Mouse (Mus musculus): ENCODE measurements at regions not wholly inside any gene's neighbourhood (a gene's known extent, or its start where the extent isn't known, plus 50 kb on each side); places are given as distances from the start of the nearest gene placed in this dataset.

- 85% methylated on average over 1 of the region's 1 CpGs for WGBS
- Histone ChIP-seq H3K27ac (replicated peaks) (no peak overlapping the region), H3K36me3 (no peaks in the 10 kb centered on the region), H3K4me3 (no peak overlapping the region), H3K9ac (replicated peaks) (no peak overlapping the region), H3K9me3 (no peaks in the 10 kb centered on the region), H3K4me1 (no peaks in the 10 kb centered on the region), H3K27me3 (no peaks in the 10 kb centered on the region), H3K4me2 (replicated peaks) (no peak overlapping the region)
- ATAC-seq (replicated peaks) = no peak
Measured at GRCm38 (mm10) chr9:23151953-23152490, 70.9 kb upstream of the Bmper start.

DNA sequence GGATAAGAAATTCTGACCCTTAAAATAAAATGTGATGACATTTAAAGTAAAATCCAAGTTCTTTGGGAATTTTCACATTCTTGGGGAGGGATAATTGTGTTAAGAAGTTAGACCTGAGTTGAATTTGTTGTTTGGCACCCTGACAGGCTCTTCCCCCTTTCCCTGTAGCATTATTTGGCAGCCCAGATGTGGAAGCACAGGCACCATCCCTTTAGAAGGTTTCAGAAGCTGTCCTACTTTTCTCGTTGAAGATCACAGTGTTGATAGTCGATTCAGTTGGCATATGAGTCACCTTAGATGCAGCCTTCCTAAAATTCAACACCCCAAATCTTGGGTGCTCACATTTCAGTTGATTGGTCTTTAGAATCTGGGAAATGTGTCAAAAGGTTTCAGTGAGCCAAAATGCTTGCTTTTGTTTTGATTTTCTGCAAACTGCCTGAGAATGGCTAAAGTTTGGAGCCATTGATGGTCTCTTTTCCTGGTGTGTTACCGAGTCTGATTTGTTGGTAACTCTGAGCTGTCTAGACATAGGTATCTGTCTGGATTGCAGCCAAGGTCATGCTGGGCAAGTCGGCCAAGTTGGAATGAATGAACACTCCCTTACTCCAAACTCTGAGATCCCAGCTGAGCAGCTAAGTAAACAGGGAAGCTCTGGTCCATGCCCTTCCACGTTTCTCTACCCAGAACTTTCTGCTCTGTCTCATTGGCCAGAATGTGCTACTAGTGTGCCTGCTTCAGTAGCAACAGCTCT lies 65.9 kb upstream of the Bmper start:
- Histone ChIP-seq H3K9me3 (no peaks in the 10 kb centered on the region), H3K4me1 (peaks cover 5% of the 10 kb centered on the region; the same call in 1 of the 2 replicates), H3K27ac (replicated peaks) (no peak overlapping the region), H3K4me2 (replicated peaks) (no peak overlapping the region), H3K27me3 (no peaks in the 10 kb centered on the region), H3K4me3 (no peak overlapping the region), H3K9ac (replicated peaks) (no peak overlapping the region), H3K36me3 (no peaks in the 10 kb centered on the region)
- 55% methylated on average over 5 of the region's 5 CpGs for WGBS
- ATAC-seq (replicated peaks) = no peak

DNA sequence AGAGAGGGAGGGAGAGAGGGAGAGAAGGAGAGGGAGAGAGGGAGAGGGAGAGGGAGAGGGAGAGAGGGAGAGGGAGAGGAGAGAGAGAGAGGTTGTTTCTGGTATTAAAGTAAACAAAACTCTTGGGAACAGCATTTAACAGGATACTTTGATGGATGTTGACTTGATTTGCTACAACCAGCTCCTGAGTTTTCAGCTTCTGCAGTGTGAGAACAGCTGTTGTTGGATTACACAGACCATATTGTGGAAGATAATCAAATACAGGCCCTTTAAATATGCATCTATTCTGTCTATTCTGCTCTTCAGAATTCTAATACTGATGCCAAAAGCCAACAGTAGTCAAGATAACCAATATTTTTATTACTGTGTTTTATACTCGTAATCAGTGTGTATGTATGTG lies 64.4 kb upstream of the Bmper start:
- no peak overlapping the region for H3K4me2 ChIP-seq (replicated peaks)
- no peak overlapping the region for H3K9ac ChIP-seq (replicated peaks)
- H3K4me3 ChIP-seq = no peak overlapping the region
- no peaks in the 10 kb centered on the region for H3K27me3 ChIP-seq
- no peak overlapping the region for H3K27ac ChIP-seq (replicated peaks)
- H3K4me1 ChIP-seq = peaks cover 5% of the 10 kb centered on the region; the same call in 1 of the 2 replicates
- WGBS = 71% methylated on average over 1 of the region's 1 CpGs
- H3K36me3 ChIP-seq = no peaks in the 10 kb centered on the region
- no peaks in the 10 kb centered on the region for H3K9me3 ChIP-seq
- ATAC-seq (replicated peaks) = no peak

- H3K27ac ChIP-seq (replicated peaks) = no peak overlapping the region
- H3K27me3 ChIP-seq = no peaks in the 10 kb centered on the region
- H3K9me3 ChIP-seq = no peaks in the 10 kb centered on the region
- WGBS = 39% methylated on average over 7 of the region's 7 CpGs
- H3K4me2 ChIP-seq (replicated peaks) = no peak overlapping the region
- peaks cover 5% of the 10 kb centered on the region; the same call in 1 of the 2 replicates for H3K4me1 ChIP-seq
- no peak overlapping the region for H3K4me3 ChIP-seq
- H3K9ac ChIP-seq (replicated peaks) = no peak overlapping the region
- no peak for ATAC-seq (replicated peaks)
- H3K36me3 ChIP-seq = no peaks in the 10 kb centered on the region
Measured at GRCm38 (mm10) chr9:23161346-23161745, 61.5 kb upstream of the Bmper start.

DNA sequence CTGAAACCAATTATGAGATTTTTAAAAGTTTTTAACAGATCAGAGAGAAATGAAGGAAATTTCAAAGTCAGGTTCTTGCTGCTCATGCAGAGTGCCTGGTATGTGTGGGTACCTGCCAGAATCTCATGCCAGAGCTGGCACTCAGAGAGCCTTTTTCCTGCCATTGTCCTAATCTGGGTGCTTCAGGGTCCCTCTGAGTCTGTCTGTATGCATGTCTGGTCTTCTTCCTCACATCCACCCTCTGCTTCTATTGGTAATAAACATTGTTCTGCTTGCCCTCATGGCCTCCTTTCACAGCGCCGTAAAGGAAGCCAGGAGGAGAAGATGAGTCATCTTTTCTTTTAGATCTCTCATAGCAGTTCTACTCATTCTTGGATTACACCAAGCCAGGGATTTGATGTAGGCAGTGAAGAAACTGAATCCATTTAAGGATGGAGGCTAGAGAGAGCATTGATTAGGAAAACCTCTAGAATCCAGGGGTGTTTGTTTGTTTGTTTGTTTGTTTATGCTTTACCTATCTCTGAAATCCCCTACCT lies 55.8 kb upstream of the Bmper start:
- H3K9me3 ChIP-seq = no peaks in the 10 kb centered on the region
- H3K4me3 ChIP-seq = no peak overlapping the region
- H3K9ac ChIP-seq (replicated peaks) = no peak overlapping the region
- no peaks in the 10 kb centered on the region for H3K4me1 ChIP-seq
- no peaks in the 10 kb centered on the region for H3K36me3 ChIP-seq
- WGBS = 95% methylated on average over 2 of the region's 2 CpGs
- no peak for ATAC-seq (replicated peaks)
- no peak overlapping the region for H3K27ac ChIP-seq (replicated peaks)
- no peaks in the 10 kb centered on the region for H3K27me3 ChIP-seq
- no peak overlapping the region for H3K4me2 ChIP-seq (replicated peaks)

- no peaks in the 10 kb centered on the region for H3K27me3 ChIP-seq
- H3K9ac ChIP-seq (replicated peaks) = no peak overlapping the region
- no peaks in the 10 kb centered on the region for H3K9me3 ChIP-seq
- no peaks in the 10 kb centered on the region for H3K36me3 ChIP-seq
- H3K4me1 ChIP-seq = no peaks in the 10 kb centered on the region
- no peak overlapping the region for H3K4me2 ChIP-seq (replicated peaks)
- H3K27ac ChIP-seq (replicated peaks) = no peak overlapping the region
- no peak for ATAC-seq (replicated peaks)
- H3K4me3 ChIP-seq = no peak overlapping the region
- 89% methylated on average over 4 of the region's 4 CpGs for WGBS
Measured at GRCm38 (mm10) chr9:23167716-23168115, 55.2 kb upstream of the Bmper start.

GRCm38 (mm10) chr9:23168149-23168548 lies 54.7 kb upstream of the Bmper start:
- Histone ChIP-seq H3K36me3 (no peaks in the 10 kb centered on the region), H3K9me3 (no peaks in the 10 kb centered on the region), H3K4me3 (no peak overlapping the region), H3K27me3 (no peaks in the 10 kb centered on the region), H3K4me2 (replicated peaks) (no peak overlapping the region), H3K4me1 (no peaks in the 10 kb centered on the region), H3K27ac (replicated peaks) (no peak overlapping the region), H3K9ac (replicated peaks) (no peak overlapping the region)
- WGBS = 70% methylated on average over 4 of the region's 4 CpGs
- ATAC-seq (replicated peaks) = no peak

- Histone ChIP-seq H3K27me3 (no peaks in the 10 kb centered on the region), H3K4me3 (no peak overlapping the region), H3K4me1 (no peaks in the 10 kb centered on the region), H3K9ac (replicated peaks) (no peak overlapping the region), H3K36me3 (no peaks in the 10 kb centered on the region), H3K9me3 (no peaks in the 10 kb centered on the region), H3K4me2 (replicated peaks) (no peak overlapping the region), H3K27ac (replicated peaks) (no peak overlapping the region)
- WGBS = 100% methylated on average over 1 of the region's 1 CpGs
- ATAC-seq (replicated peaks) = no peak
Measured at GRCm38 (mm10) chr9:23171361-23171760, 51.5 kb upstream of the Bmper start.

Data from forebrain, embryonic 15.5 days (tissue).